Mouse (Mus musculus): ENCODE data around the gene Lhfp. TPM values are rescaled to one million over a fixed set of nuclear protein-coding genes. Genes with fewer than 3 reads are reported as not detected.

Gene Lhfp
- polyA plus RNA-seq, 1 experiment from 2014 or later: 37.4 TPM

- Histone ChIP-seq H3K4me2 (replicated peaks; ENCODE audit: low read depth) (no peak overlapping the region), H3K9ac (ENCODE audit: low read length) (no peak overlapping the region), H3K27ac (replicated peaks) (no peak overlapping the region), H3K4me3 (ENCODE audit: low read depth, low read length) (no peak overlapping the region), H3K36me3 (ENCODE audit: control insufficient read depth, insufficient read depth, low read length) (no peaks in the 10 kb centered on the region), H3K27me3 (ENCODE audit: control insufficient read depth, insufficient read depth, low read length) (no peaks in the 10 kb centered on the region), H3K4me1 (replicated peaks; ENCODE audit: control insufficient read depth, insufficient read depth) (no peaks in the 10 kb centered on the region), H3K9me3 (ENCODE audit: control insufficient read depth, low read length) (no peaks in the 10 kb centered on the region)
- no peak for ATAC-seq (ENCODE audit: low FRiP score, low TSS enrichment)
- DNase-seq (ENCODE audit: low spot score): no peak
- TF ChIP-seq CTCF (IDR thresholded peaks at IDR 0.05; ENCODE audit: low read depth): no peak
- no peak for TF ChIP-seq EP300 (optimal IDR thresholded peaks at IDR 0.05)
- WGBS: 47% methylated on average over 1 of the region's 1 CpGs
Observed at GRCm38 (mm10) chr3:53151607-53152006, 110.3 kb downstream of the Lhfp start.

GRCm38 (mm10) chr3:53161963-53162362 is 120.6 kb downstream of the Lhfp start:
- Histone ChIP-seq H3K4me1 (replicated peaks; ENCODE audit: control insufficient read depth, insufficient read depth) (no peaks in the 10 kb centered on the region), H3K9me3 (ENCODE audit: control insufficient read depth, low read length) (no peaks in the 10 kb centered on the region), H3K4me2 (replicated peaks; ENCODE audit: low read depth) (no peak overlapping the region), H3K27ac (replicated peaks) (no peak overlapping the region), H3K9ac (ENCODE audit: low read length) (no peak overlapping the region), H3K36me3 (ENCODE audit: control insufficient read depth, insufficient read depth, low read length) (no peaks in the 10 kb centered on the region), H3K27me3 (ENCODE audit: control insufficient read depth, insufficient read depth, low read length) (no peaks in the 10 kb centered on the region), H3K4me3 (ENCODE audit: low read depth, low read length) (no peak overlapping the region)
- WGBS: 82% methylated on average over 3 of the region's 3 CpGs
- ATAC-seq (ENCODE audit: low FRiP score, low TSS enrichment) (no peak), DNase-seq (ENCODE audit: low spot score) (no peak)
- TF ChIP-seq CTCF (IDR thresholded peaks at IDR 0.05; ENCODE audit: low read depth): no peak

GRCm38 (mm10) chr3:53165281-53165680 is 124.0 kb downstream of the Lhfp start:
- H3K4me3 ChIP-seq (ENCODE audit: low read depth, low read length): no peak overlapping the region
- no peaks in the 10 kb centered on the region for H3K9me3 ChIP-seq (ENCODE audit: control insufficient read depth, low read length)
- no peak for TF ChIP-seq EP300 (optimal IDR thresholded peaks at IDR 0.05)
- no peak for TF ChIP-seq CTCF (IDR thresholded peaks at IDR 0.05; ENCODE audit: low read depth)
- H3K27ac ChIP-seq (replicated peaks): no peak overlapping the region
- H3K36me3 ChIP-seq (ENCODE audit: control insufficient read depth, insufficient read depth, low read length): no peaks in the 10 kb centered on the region
- no peak for ATAC-seq (ENCODE audit: low FRiP score, low TSS enrichment)
- 0 out of 2 replicates have a peak overlapping the region, but pooled peaks have one; percentile 1 for H3K4me2 ChIP-seq (replicated peaks; ENCODE audit: low read depth)
- H3K9ac ChIP-seq (ENCODE audit: low read length): no peak overlapping the region
- H3K27me3 ChIP-seq (ENCODE audit: control insufficient read depth, insufficient read depth, low read length): no peaks in the 10 kb centered on the region
- no peak for DNase-seq (ENCODE audit: low spot score)
- H3K4me1 ChIP-seq (replicated peaks; ENCODE audit: control insufficient read depth, insufficient read depth): no peaks in the 10 kb centered on the region
- WGBS: 79% methylated on average over 10 of the region's 10 CpGs

GRCm38 (mm10) chr3:53166001-53166400 is 124.7 kb downstream of the Lhfp start:
- ATAC-seq (ENCODE audit: low FRiP score, low TSS enrichment): no peak; the same call in 1 of the 2 replicates
- 36% methylated on average over 8 of the region's 8 CpGs for WGBS
- H3K4me2 ChIP-seq (replicated peaks; ENCODE audit: low read depth): no peak overlapping the region

GRCm38 (mm10) chr3:53169486-53169885 is 128.2 kb downstream of the Lhfp start:
- TF ChIP-seq EP300 (optimal IDR thresholded peaks at IDR 0.05) (no peak), CTCF (IDR thresholded peaks at IDR 0.05; ENCODE audit: low read depth) (no peak)

More at GRCm38 (mm10) chr3:53166001-53166400, 124.7 kb downstream of the Lhfp start:
- H3K4me3 ChIP-seq (ENCODE audit: low read depth, low read length): no peak overlapping the region
- H3K27ac ChIP-seq (replicated peaks): no peak overlapping the region
- no peaks in the 10 kb centered on the region for H3K27me3 ChIP-seq (ENCODE audit: control insufficient read depth, insufficient read depth, low read length)
- DNase-seq (ENCODE audit: low spot score): no peak
- no peaks in the 10 kb centered on the region for H3K36me3 ChIP-seq (ENCODE audit: control insufficient read depth, insufficient read depth, low read length)
- no peaks in the 10 kb centered on the region for H3K4me1 ChIP-seq (replicated peaks; ENCODE audit: control insufficient read depth, insufficient read depth)
- no peak overlapping the region for H3K9ac ChIP-seq (ENCODE audit: low read length)
- H3K9me3 ChIP-seq (ENCODE audit: control insufficient read depth, low read length): no peaks in the 10 kb centered on the region
- TF ChIP-seq EP300 (optimal IDR thresholded peaks at IDR 0.05) (no peak), CTCF (IDR thresholded peaks at IDR 0.05; ENCODE audit: low read depth) (no peak)

GRCm38 (mm10) chr3:53173310-53174063 is 132.2 kb downstream of the Lhfp start:
- no peak overlapping the region for H3K4me2 ChIP-seq (replicated peaks; ENCODE audit: low read depth)
- H3K4me3 ChIP-seq (ENCODE audit: low read depth, low read length): no peak overlapping the region
- no peaks in the 10 kb centered on the region for H3K4me1 ChIP-seq (replicated peaks; ENCODE audit: control insufficient read depth, insufficient read depth)
- 88% methylated on average over 10 of the region's 10 CpGs for WGBS
- H3K9me3 ChIP-seq (ENCODE audit: control insufficient read depth, low read length): no peaks in the 10 kb centered on the region
- DNase-seq (ENCODE audit: low spot score) (no peak), ATAC-seq (ENCODE audit: low FRiP score, low TSS enrichment) (no peak)
- H3K36me3 ChIP-seq (ENCODE audit: control insufficient read depth, insufficient read depth, low read length): no peaks in the 10 kb centered on the region
- no peak overlapping the region for H3K9ac ChIP-seq (ENCODE audit: low read length)
- no peaks in the 10 kb centered on the region for H3K27me3 ChIP-seq (ENCODE audit: control insufficient read depth, insufficient read depth, low read length)
- TF ChIP-seq CTCF (IDR thresholded peaks at IDR 0.05; ENCODE audit: low read depth): no peak
- TF ChIP-seq EP300 (optimal IDR thresholded peaks at IDR 0.05): no peak
- H3K27ac ChIP-seq (replicated peaks): no peak overlapping the region

More at GRCm38 (mm10) chr3:53169486-53169885, 128.2 kb downstream of the Lhfp start:
- DNase-seq (ENCODE audit: low spot score) (no peak), ATAC-seq (ENCODE audit: low FRiP score, low TSS enrichment) (no peak)
- WGBS: 77% methylated on average over 3 of the region's 3 CpGs
- no peaks in the 10 kb centered on the region for H3K36me3 ChIP-seq (ENCODE audit: control insufficient read depth, insufficient read depth, low read length)
- H3K4me1 ChIP-seq (replicated peaks; ENCODE audit: control insufficient read depth, insufficient read depth): no peaks in the 10 kb centered on the region
- no peak overlapping the region for H3K9ac ChIP-seq (ENCODE audit: low read length)
- H3K4me2 ChIP-seq (replicated peaks; ENCODE audit: low read depth): no peak overlapping the region
- H3K27ac ChIP-seq (replicated peaks): no peak overlapping the region
- H3K4me3 ChIP-seq (ENCODE audit: low read depth, low read length): no peak overlapping the region
- no peaks in the 10 kb centered on the region for H3K9me3 ChIP-seq (ENCODE audit: control insufficient read depth, low read length)
- no peaks in the 10 kb centered on the region for H3K27me3 ChIP-seq (ENCODE audit: control insufficient read depth, insufficient read depth, low read length)
